Mouse (Mus musculus) ES-E14 (cell line): ENCODE data around the gene Cldn2. TPM values are rescaled to one million over a fixed set of nuclear protein-coding genes. Genes with fewer than 3 reads are reported as not detected.
"Not testable (repeated sequence)": the region's sequence is repeated elsewhere in the genome, so short reads cannot be mapped to it uniquely, and the experiment has no call there.

Source experiments
- DNase-seq: peaks from one replicate; pipeline ENCODE4 v3.0.0-alpha.2; 2013; ENCODE audit warnings: low read depth, low spot score
- H3K27ac ChIP-seq: 2 replicates; pipeline ENCODE4 v1.5.1; 2012; ENCODE audit warnings: low read depth, mild to moderate bottlenecking, low read length, moderate library complexity, mixed read lengths; ENCODE audit not compliant: poor library complexity, insufficient read depth, severe bottlenecking
- H3K36me3 ChIP-seq: 2 replicates; pipeline ENCODE4 v1.6.1; 2012; ENCODE audit warnings: mild to moderate bottlenecking, low read length, moderate library complexity, mixed read lengths; ENCODE audit not compliant: control insufficient read depth, poor library complexity, insufficient read depth, severe bottlenecking
- H3K4me1 ChIP-seq, 2 experiments: fragments of 150-350 bp in 1 of 2; sonication (generic) in 1 of 2; 2 replicates each; pipeline ENCODE4 v1.6.1; 2012; ENCODE audit warnings: low read length in 2 of 2, mild to moderate bottlenecking in 1 of 2, mixed read lengths in 1 of 2; ENCODE audit not compliant: control insufficient read depth in 2 of 2, insufficient read depth in 2 of 2, poor library complexity in 1 of 2
- H3K4me3 ChIP-seq, 2 experiments: fragments of 150-350 bp in 1 of 2; sonication (generic) in 1 of 2; 2 replicates each; pipeline ENCODE4 v1.5.1; 2012; ENCODE audit warnings: low read length in 2 of 2, low read depth in 1 of 2, mild to moderate bottlenecking in 1 of 2, mixed read lengths in 1 of 2; ENCODE audit not compliant: insufficient read depth in 1 of 2, poor library complexity in 1 of 2, severe bottlenecking in 1 of 2
- H3K9ac ChIP-seq: 2 replicates; pipeline ENCODE4 v1.6.1; 2012; ENCODE audit warnings: low read depth, mild to moderate bottlenecking, low read length, mixed read lengths; ENCODE audit not compliant: poor library complexity, insufficient read depth, severe bottlenecking
- H3K9me3 ChIP-seq: fragments of 150-350 bp; sonication (generic); 2 replicates; pipeline ENCODE4 v1.6.1; 2012; ENCODE audit warnings: low read depth, mild to moderate bottlenecking, low read length; ENCODE audit not compliant: control insufficient read depth, insufficient read depth
- CHD2 ChIP-seq: IDR thresholded peaks from 2 replicates; pipeline ENCODE4 v1.6.1; 2014; ENCODE audit warnings: mild to moderate bottlenecking, low read depth, low read length, inconsistent platforms
- HCFC1 ChIP-seq: IDR thresholded peaks from 2 replicates; pipeline ENCODE4 v1.6.1; 2012; ENCODE audit warnings: low read length, inconsistent platforms, borderline replicate concordance; ENCODE audit not compliant: insufficient read depth
- MAFK ChIP-seq: IDR thresholded peaks from 2 replicates; pipeline ENCODE4 v1.6.1; 2014; ENCODE audit warnings: mild to moderate bottlenecking, low read depth, low read length, inconsistent platforms; ENCODE audit not compliant: insufficient read depth
- ZC3H11A ChIP-seq: IDR thresholded peaks from 2 replicates; pipeline ENCODE4 v1.6.1; 2012; ENCODE audit warnings: low read depth, mild to moderate bottlenecking, inconsistent platforms, low read length, borderline replicate concordance
- ZNF384 ChIP-seq: IDR thresholded peaks from 2 replicates; pipeline ENCODE4 v1.6.1; 2012; ENCODE audit warnings: low read depth, low read length, inconsistent platforms
- in situ Hi-C, 2 experiments: fragments of 600-800 bp; cut with MboI; formaldehyde crosslinking; loops; one replicate each; pipeline ENCODE4 v1.15.1; 2025; ENCODE audit warnings: low sequenced_read_pairs in 2 of 2, inconsistent platforms in 1 of 2; ENCODE audit not compliant: unreplicated experiment in 2 of 2
- total RNA-seq: library from RNA; depleted of rRNA; stranded (reverse); fragments of 300-350 nt; gene quantifications from 2 replicates; pipeline ENCODE4 v1.2.3, GENCODE M21; 2012; rRNA removed

Cldn2 gene
- 0.48 and 0.67 TPM in 2 replicates for total RNA-seq

DNA sequence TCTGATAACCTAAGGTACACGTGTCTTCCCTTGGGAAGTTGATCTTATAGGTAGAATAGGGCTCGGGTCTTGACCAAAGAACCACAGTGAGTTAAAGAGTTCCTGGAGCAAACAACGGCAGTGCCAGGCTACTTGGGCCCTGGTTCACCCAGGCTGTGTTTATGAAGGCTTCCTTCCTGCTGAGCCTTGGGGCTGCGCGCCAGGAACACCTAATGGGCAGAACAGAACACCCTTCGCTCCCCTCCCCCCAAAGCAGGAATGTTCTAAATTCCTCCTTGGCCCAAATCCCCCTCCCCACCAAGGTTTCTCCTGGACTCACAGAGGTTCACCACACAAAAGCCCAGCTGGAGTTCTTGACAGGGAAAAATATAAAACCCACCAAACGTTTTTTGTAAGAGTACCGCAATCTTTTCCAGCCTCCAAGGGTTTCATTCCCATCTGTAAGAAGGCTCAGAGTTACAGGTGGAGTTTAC is at the start of gene Cldn2:
Gene Cldn2 (plus strand): TSS at position 423 of the 473 bp plus-strand sequence.
- peaks cover 0 to 2% of the 10 kb centered on the region in 2 experiments; a peak in 1 of 4 replicates for H3K4me1 ChIP-seq
- H3K27ac ChIP-seq, result no peak within 1 kb of the TSS
- no peak within 1 kb of the TSS for H3K4me3 ChIP-seq
- no peak for DNase-seq
- H3K9me3 ChIP-seq, result no peaks in the 10 kb centered on the region
- in situ Hi-C loops, result no loop called here
- no peaks in the 10 kb centered on the region for H3K36me3 ChIP-seq
- no peak for TF ChIP-seq ZC3H11A
- TF ChIP-seq MAFK, result no peak
- no peak for TF ChIP-seq ZNF384
- no peak for TF ChIP-seq HCFC1
- no peak for TF ChIP-seq CHD2
- H3K9ac ChIP-seq, result no peak within 1 kb of the TSS

DNA sequence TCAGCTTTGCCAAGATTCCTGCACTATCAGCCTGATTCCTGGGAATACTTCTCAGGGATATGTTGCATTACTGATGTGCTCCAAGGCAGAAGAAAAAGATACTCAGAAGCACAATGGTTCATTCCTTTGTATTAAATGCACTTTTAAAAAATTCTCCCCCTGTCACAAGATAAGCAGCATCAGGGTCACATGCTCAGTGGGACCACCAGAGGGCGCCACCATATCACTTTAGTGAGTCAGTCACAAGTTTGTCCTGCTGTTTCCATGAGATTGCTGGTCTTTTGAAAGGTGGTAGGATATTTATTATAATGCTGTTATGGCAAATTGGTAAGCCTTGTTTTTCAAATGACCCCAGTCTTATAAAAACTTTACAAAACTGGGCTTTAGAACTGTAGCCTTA is 48.8 kb upstream of the Cldn2 start:
- no peaks in the 10 kb centered on the region for H3K4me1 ChIP-seq
- no peak overlapping the region for H3K9ac ChIP-seq
- H3K36me3 ChIP-seq, result no peaks in the 10 kb centered on the region
- in situ Hi-C loops, result no loop called here
- no peaks in the 10 kb centered on the region for H3K9me3 ChIP-seq
- H3K4me3 ChIP-seq, result no peak overlapping the region
- peak; percentile 51; the same call in 1 of the 2 replicates for TF ChIP-seq ZC3H11A
- no peak for TF ChIP-seq ZNF384
- peak; percentile 12 for DNase-seq
- H3K27ac ChIP-seq, result no peak overlapping the region

DNA sequence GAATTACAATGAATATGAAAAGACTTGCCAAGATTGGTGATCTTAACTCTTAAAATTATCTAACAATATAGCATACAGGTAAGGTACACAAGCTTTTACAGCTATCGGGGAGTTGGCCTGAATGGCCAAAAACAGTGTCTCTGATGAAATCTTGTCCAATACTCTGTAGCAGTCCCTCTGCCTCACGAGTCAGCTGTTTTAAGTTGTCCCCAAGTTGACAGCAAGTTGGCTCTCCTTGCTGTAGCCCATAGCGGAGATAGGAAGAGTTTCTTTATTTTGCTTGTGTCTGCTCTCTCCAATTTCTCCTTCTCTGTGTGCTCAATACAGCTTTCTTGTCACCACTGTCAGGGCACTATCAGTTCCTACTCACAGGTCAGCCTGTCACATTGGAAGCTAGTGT is 42.0 kb upstream of the Cldn2 start:
- H3K9ac ChIP-seq, DNase-seq, H3K4me3 ChIP-seq, H3K9me3 ChIP-seq, H3K4me1 ChIP-seq, in situ Hi-C loops, H3K36me3 ChIP-seq, H3K27ac ChIP-seq: not testable (repeated sequence)

DNA sequence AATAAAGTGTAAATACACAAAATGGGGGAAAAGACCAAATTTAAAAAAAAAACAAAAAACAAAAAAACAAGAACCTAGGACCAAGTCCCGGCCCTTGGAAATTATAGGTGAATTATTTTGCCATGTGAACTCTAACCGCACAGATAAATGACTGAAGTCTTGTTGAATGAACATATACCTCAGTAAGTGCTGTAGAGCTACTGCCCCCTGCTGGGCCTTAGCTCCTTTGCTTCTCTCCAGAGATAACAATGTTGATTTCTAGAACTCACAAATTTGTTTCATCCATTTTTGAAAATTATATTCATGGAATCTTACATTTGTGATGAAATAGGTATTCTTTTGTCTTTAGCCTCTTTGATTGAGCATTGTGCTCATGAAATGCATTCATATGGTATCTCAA is 38.1 kb upstream of the Cldn2 start:
- no peak for DNase-seq

DNA sequence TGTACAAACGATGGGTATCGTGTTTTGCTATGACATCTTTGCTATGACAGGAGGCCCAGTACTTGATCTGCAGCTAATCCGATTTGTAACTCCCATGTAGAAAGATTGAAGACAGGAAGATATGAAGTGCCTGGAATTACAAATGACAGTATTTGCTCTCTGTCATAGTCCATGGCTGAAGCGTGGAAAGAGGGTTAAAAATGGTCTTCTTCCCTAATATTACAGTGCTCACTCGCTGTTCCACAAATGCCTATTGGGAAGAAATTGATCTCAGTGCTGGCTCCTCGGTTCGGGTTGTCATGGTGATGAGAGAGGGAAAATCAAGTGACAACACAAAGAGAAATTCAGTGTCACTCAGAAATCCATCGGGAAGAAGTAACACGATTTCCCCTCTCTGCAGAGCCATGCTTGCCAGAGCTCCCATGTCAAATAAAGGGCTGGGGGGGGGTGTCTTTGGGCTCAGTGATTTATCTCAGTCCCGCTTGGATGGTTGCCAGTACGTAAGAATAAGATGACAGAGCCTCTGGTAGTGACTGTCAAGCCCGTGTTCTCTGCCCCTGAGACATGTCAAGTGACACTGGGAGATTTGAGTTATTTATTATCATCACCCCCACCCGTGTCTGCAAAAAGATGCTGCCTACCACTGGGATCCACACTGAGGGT is 30.5 kb upstream of the Cldn2 start:
- no peaks in the 10 kb centered on the region for H3K4me1 ChIP-seq
- no peaks in the 10 kb centered on the region for H3K9me3 ChIP-seq
- H3K4me3 ChIP-seq, result no peak overlapping the region
- TF ChIP-seq ZC3H11A, result no peak
- TF ChIP-seq CHD2, result no peak
- no peak for TF ChIP-seq HCFC1
- no peak for TF ChIP-seq ZNF384
- no peak for TF ChIP-seq MAFK
- no peak overlapping the region for H3K9ac ChIP-seq
- no peaks in the 10 kb centered on the region for H3K36me3 ChIP-seq
- no peak for DNase-seq
- in situ Hi-C loops, result loop anchor here in 1 of 2 experiments (10.0 kb wide), 1 partner anchor 65 kb away; no protein-coding TSS in a partner anchor
- no peak overlapping the region for H3K27ac ChIP-seq

More for the DNA sequence above, 38.1 kb upstream of the Cldn2 start:
- TF ChIP-seq HCFC1 (no peak), MAFK (no peak), ZC3H11A (no peak)
- Histone ChIP-seq H3K4me3 (no peak overlapping the region), H3K36me3 (no peaks in the 10 kb centered on the region), H3K9me3 (no peaks in the 10 kb centered on the region), H3K9ac (no peak overlapping the region), H3K27ac (no peak overlapping the region), H3K4me1 (no peaks in the 10 kb centered on the region)
- in situ Hi-C loops, result no loop called here
